Mouse (Mus musculus): ENCODE data around the gene Manbal.

Gene Manbal

DNA sequence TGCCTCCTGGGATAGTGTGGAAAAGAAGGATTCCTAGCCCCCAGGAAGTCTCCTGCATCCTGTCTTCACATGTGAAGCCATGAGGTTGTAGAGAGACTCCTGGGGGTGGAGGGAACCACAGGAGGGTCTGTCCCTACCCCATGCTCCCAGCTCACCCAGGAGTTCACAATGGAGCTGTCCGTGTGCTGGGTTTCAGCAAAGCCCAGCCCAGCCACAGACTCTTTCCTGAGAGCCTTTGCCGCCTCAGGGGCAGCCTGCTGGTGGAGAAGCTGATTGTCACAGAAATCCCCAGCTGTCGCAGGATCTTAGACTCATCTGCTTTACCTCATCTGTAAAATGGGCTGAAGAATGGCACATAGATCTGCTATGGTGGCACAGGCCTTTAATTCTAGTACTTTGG, 69.7 kb downstream of the Manbal start:
- no peak for DNase-seq (ENCODE audit: low spot score)

GRCm38 (mm10) chr2:157441363-157441762, 74.0 kb downstream of the Manbal start:
- no peak for DNase-seq (ENCODE audit: low spot score)

All from yolk sac, embryonic 10.5 days (tissue).